Mouse (Mus musculus) stomach, embryonic 16.5 days (tissue): ENCODE measurements around the gene Sltm. TPM values are rescaled to one million over a fixed set of nuclear protein-coding genes. Genes with fewer than 3 reads are reported as not detected.

Source experiments
- ATAC-seq: fragments of 200-750 bp; cut with Nextera tagmentation; 2 replicates; pipeline ENCODE4 v1.8.0; 2017; ENCODE audit warnings: moderate number of reproducible peaks, moderate TSS enrichment; ENCODE audit not compliant: insufficient read depth, low FRiP score
- H3K27ac ChIP-seq: fragments of 300-500 bp; sonication (generic); 2 replicates; pipeline ENCODE4 v1.5.1; 2014; ENCODE audit warnings: low read length
- H3K27me3 ChIP-seq: fragments of 300-500 bp; sonication (generic); 2 replicates; pipeline ENCODE4 v1.6.1; 2014; ENCODE audit warnings: low read length, control low read depth, mixed read lengths; ENCODE audit not compliant: control insufficient read depth, insufficient read depth
- H3K36me3 ChIP-seq: fragments of 300-500 bp; sonication (generic); 2 replicates; pipeline ENCODE4 v1.6.1; 2014; ENCODE audit warnings: low read length; ENCODE audit not compliant: control insufficient read depth, insufficient read depth
- H3K4me1 ChIP-seq: fragments of 300-500 bp; sonication (generic); 2 replicates; pipeline ENCODE4 v1.6.1; 2014; ENCODE audit warnings: low read length, control low read depth, mixed read lengths; ENCODE audit not compliant: control insufficient read depth, insufficient read depth
- H3K4me2 ChIP-seq: fragments of 300-500 bp; sonication (generic); 2 replicates; pipeline ENCODE4 v1.6.1; 2014; ENCODE audit warnings: low read depth, low read length, mixed read lengths
- H3K4me3 ChIP-seq: fragments of 300-500 bp; sonication (generic); replicated peaks from 2 replicates; pipeline ENCODE4 v1.5.1; 2014; ENCODE audit warnings: mild to moderate bottlenecking, low read length
- H3K9ac ChIP-seq: fragments of 300-500 bp; sonication (generic); 2 replicates; pipeline ENCODE4 v1.6.1; 2014; ENCODE audit warnings: low read length
- H3K9me3 ChIP-seq: fragments of 300-500 bp; sonication (generic); replicated peaks from 2 replicates; pipeline ENCODE4 v1.6.1; 2016; ENCODE audit warnings: low read length, control low read depth; ENCODE audit not compliant: control insufficient read depth
- WGBS: fragments of 180-500 bp; shearing (Covaris S2); extraction: QIAGEN DNeasy Blood & Tissue Kit; methylation state at CpG from one replicate; pipeline ENCODE4 v1.1.7; 2014; 5-methylcytosine and 5-hydroxymethylcytosine counted together
- polyA plus RNA-seq: library from polyadenylated mRNA; unstranded; fragments of >200 nt; fragmentation: Nextera tagmentation; extraction: Ambion mirVana; gene quantifications from 2 replicates; pipeline ENCODE4 v1.2.1, GENCODE M21; 2015

The Sltm gene
- 47.1 and 49.6 TPM in 2 replicates for polyA plus RNA-seq

DNA sequence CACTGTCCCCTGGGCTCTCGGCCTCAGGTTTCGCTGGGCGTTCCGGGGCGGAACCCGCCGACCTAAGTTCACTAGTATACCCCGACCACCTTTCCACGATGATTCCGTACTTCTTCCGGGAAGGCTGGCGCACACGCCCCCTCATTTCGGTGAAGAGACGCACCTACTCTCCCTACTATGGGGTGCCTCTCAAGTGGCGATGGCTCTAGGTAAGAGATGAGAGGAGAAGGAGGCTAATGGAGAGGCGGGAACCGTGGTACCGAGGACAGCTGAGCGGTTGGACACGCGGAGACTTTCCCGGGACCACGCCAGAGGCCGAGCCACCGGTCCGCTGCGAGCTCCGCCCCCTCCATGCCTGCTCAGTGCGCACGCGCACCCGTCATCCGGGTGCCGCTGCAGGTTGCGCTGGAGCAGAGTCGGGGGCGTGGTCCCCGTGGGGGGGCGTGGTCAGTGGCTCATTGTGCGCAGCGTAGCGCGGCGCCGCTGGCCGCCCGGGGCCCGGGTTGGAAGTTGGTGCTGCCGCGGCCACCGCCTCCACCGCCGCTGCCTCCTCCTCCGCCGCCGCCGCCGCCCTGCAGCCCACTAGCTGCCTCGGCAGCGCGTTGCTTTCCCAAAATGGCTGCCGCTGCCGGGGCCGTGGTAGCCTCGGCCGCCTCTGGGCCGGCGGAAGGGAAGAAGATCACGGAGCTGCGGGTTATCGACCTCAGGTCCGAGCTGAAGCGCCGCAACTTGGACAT, at the start of gene Sltm:
Gene Sltm, plus strand, starts transcription at position 450 of the 737 bp plus-strand sequence.
- no peaks in the 10 kb centered on the region for H3K27me3 ChIP-seq
- H3K4me2 ChIP-seq, result peak within 1 kb of the TSS; percentile 91
- H3K4me1 ChIP-seq, result peaks cover 7% of the 10 kb centered on the region; the same call in 1 of the 2 replicates
- peak; percentile 97 for ATAC-seq
- peak within 1 kb of the TSS; percentile 76 for H3K4me3 ChIP-seq
- under 1% methylated on average over 72 of the region's 75 CpGs for WGBS
- H3K36me3 ChIP-seq, result no peaks in the 10 kb centered on the region
- H3K27ac ChIP-seq, result peak within 1 kb of the TSS; percentile 99
- peak within 1 kb of the TSS; percentile 90 for H3K9ac ChIP-seq
- no peaks in the 10 kb centered on the region for H3K9me3 ChIP-seq

- Histone ChIP-seq H3K9me3 (no peaks in the 10 kb centered on the region), H3K4me3 (no peak overlapping the region), H3K27me3 (no peaks in the 10 kb centered on the region), H3K9ac (no peak overlapping the region), H3K4me1 (no peaks in the 10 kb centered on the region), H3K36me3 (no peaks in the 10 kb centered on the region), H3K27ac (no peak overlapping the region), H3K4me2 (no peak overlapping the region)
- ATAC-seq, result no peak
- WGBS, result 86% methylated on average over 2 of the region's 2 CpGs
Observed at GRCm38 (mm10) chr9:70493038-70493437, 49.5 kb upstream of the Sltm start.

DNA sequence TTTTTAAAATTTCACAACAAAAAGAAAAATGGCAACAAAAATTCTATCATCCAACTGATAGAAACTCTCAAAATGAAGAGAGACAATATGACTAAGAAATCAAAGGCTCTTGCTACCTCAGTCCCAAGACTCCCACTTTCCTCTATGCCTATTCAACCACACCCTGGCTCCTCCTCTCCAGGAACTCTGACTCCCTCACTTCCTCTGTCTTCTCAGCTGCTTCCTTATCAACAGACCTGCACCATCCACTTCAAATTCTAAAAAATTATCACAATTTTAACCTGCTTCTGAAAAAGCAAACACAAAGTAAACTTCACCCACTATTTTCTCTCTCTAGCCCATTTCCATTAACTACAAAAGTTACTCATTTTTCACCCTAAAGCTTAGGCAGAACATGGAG, 45.6 kb upstream of the Sltm start:
- Histone ChIP-seq H3K9ac (no peak overlapping the region), H3K9me3 (no peaks in the 10 kb centered on the region)
- no peak for ATAC-seq

DNA sequence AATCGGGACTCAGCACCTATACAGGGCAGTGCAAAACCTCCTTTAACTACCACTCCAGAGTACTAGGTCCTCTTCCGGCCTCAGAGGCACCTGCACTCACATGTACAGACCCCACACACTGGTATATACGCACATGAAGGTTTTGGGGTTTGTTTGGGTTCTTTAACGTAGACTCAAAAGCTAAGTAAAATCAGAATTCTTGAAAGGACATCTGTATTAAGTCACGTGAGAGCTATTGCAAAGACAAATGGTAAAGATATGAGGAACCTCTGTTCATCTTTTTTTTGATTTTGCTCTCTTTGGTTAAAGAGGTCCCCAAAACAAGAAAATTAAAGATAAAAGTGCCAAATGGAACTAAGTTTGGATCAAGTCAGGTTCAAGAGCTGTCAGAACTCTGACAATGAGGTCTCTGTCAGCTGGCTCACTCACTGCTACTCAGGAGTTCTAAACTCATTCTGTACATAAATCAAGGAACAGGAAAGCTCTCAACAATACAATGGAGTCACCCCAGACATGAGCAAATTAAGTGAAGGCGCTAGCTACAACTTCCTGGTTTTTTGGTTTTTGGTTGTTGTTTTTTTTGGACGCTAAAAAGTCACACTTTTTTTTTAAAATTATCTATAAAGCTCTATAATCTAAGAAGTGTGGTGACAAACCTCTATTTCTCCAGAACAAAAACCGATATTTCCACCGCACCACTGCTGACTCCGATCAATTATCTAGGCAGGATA, 40.1 kb upstream of the Sltm start:
- peak overlapping the region; percentile 95 for H3K4me3 ChIP-seq
- H3K27me3 ChIP-seq, result no peaks in the 10 kb centered on the region
- no peak for ATAC-seq
- H3K36me3 ChIP-seq, result no peaks in the 10 kb centered on the region
- peak overlapping the region; percentile 98 for H3K9ac ChIP-seq
- H3K9me3 ChIP-seq, result no peaks in the 10 kb centered on the region
- WGBS, result 31% methylated on average over 10 of the region's 10 CpGs
- peaks cover 11% of the 10 kb centered on the region for H3K4me1 ChIP-seq
- H3K4me2 ChIP-seq, result peak overlapping the region; percentile 66
- H3K27ac ChIP-seq, result peak overlapping the region; percentile 98

More for the DNA sequence above, 45.6 kb upstream of the Sltm start:
- H3K36me3 ChIP-seq, result no peaks in the 10 kb centered on the region
- no peak overlapping the region for H3K27ac ChIP-seq
- no peaks in the 10 kb centered on the region for H3K27me3 ChIP-seq
- H3K4me3 ChIP-seq, result no peak overlapping the region
- H3K4me2 ChIP-seq, result no peak overlapping the region
- peaks cover 5% of the 10 kb centered on the region; the same call in 1 of the 2 replicates for H3K4me1 ChIP-seq

DNA sequence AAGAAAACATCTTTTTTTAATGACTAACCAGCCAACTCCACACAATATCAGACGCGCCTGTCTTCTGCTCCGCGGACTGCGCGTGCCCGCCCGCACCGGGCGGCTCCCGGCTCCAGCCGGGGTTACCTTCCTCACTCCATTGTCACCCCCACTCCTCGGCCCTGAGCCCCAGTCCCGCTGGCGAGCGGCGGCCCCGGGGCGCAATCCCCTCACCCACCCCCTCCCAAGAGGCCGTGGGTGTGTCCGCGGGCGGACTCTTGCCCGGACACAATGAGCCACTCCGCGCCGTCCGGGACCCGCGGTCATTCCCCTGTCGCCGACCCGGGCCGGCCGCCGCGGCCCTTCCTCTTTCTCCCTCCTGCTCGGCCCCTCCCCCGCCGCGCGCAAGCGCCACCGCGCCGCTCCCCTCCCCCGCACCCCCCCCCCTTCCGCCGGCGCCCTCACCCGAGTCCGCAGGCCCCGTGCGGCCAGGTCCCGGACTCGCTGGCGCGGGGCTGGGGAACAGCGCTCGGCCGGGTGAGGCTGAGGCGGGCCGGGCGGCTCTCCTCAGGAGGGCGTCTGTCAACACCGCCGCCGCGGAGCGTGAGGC, 39.4 kb upstream of the Sltm start:
- Histone ChIP-seq H3K36me3 (no peaks in the 10 kb centered on the region), H3K27ac (peak overlapping the region; percentile 98), H3K9me3 (no peaks in the 10 kb centered on the region), H3K27me3 (no peaks in the 10 kb centered on the region), H3K4me1 (peaks cover 11% of the 10 kb centered on the region), H3K4me2 (peak overlapping the region; percentile 66), H3K9ac (peak overlapping the region; percentile 98), H3K4me3 (peak overlapping the region; percentile 95)
- ATAC-seq, result peak; percentile 87
- WGBS, result under 1% methylated on average over 50 of the region's 70 CpGs

DNA sequence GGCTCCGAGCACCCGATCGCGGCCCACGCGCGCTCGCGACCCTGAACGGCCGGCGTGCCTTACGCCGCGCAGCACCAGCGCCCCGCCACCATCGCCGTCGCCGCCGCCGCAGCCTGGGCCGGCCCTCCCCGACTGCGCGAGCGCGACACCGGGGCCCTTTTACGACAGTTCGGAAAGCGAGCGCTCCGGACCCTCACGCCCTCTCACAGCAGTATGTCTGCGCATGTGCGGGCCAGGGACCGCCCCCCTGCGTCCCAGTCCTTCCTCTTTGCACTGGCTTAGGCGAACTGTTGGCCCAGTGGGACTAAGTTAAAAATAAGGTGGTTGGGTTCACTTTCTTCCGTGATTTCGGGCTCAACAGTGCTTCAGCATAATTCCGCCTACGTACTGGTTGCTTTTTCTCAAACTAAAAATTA, 38.9 kb upstream of the Sltm start, which contains the start of gene Rnf111:
Gene Rnf111, minus strand, starts transcription at position 100 of the 416 bp plus-strand sequence.
- Histone ChIP-seq H3K4me2 (peak within 1 kb of the TSS; percentile 66), H3K4me1 (peaks cover 11% of the 10 kb centered on the region), H3K36me3 (no peaks in the 10 kb centered on the region), H3K27ac (peak within 1 kb of the TSS; percentile 98), H3K4me3 (peak within 1 kb of the TSS; percentile 95), H3K9me3 (no peaks in the 10 kb centered on the region), H3K9ac (peak within 1 kb of the TSS; percentile 98), H3K27me3 (no peaks in the 10 kb centered on the region)
- peak; percentile 97 for ATAC-seq
- WGBS, result under 1% methylated on average over 45 of the region's 45 CpGs

- Histone ChIP-seq H3K9me3 (no peaks in the 10 kb centered on the region), H3K4me3 (no peak overlapping the region), H3K27ac (no peak overlapping the region), H3K4me2 (no peak overlapping the region), H3K36me3 (no peaks in the 10 kb centered on the region), H3K27me3 (no peaks in the 10 kb centered on the region), H3K9ac (no peak overlapping the region), H3K4me1 (peaks cover 11% of the 10 kb centered on the region)
- ATAC-seq, result no peak
- WGBS, result 67% methylated on average over 2 of the region's 2 CpGs
Observed at GRCm38 (mm10) chr9:70506186-70506585, 36.4 kb upstream of the Sltm start.

GRCm38 (mm10) chr9:70506787-70507186, 35.8 kb upstream of the Sltm start:
- no peak overlapping the region for H3K27ac ChIP-seq
- WGBS, result 69% methylated on average over 8 of the region's 8 CpGs

More at GRCm38 (mm10) chr9:70506787-70507186, 35.8 kb upstream of the Sltm start:
- no peak for ATAC-seq
- Histone ChIP-seq H3K4me1 (peaks cover 7% of the 10 kb centered on the region), H3K4me3 (no peak overlapping the region), H3K27me3 (no peaks in the 10 kb centered on the region), H3K9me3 (no peaks in the 10 kb centered on the region), H3K9ac (no peak overlapping the region), H3K4me2 (no peak overlapping the region), H3K36me3 (no peaks in the 10 kb centered on the region)
